Mouse (Mus musculus): ENCODE data around the gene Dtd2.

DNA sequence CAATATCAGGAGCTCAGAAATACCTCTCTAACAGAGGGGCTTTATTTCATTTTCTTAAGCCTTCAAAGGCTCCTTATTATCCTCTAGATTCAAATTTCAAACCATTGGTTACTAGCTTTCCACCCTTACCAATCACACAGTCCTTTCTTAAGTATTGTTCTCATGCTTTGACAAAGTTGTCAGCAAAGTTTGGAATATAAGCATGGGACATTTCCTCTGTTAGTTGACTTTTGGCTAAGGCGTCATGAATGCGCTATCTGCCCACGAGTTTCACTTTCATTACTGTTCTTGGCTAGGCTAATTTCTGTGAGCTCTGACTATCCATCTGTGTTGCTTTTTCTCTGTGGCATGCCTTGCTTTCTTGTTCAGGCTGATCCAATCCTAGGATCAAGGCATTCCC is 3.6 kb downstream of the Dtd2 start:
- no peak for TF ChIP-seq RCOR1 (IDR thresholded peaks at IDR 0.05; ENCODE audit: low read depth, low read length)
- no peak for TF ChIP-seq USF2 (IDR thresholded peaks at IDR 0.05; ENCODE audit: borderline replicate concordance in 1 of 2, insufficient read depth in 1 of 2, low read depth in 1 of 2, low read length in 2 of 2)

Data from MEL (cell line).